Mouse (Mus musculus) left cerebral cortex, postnatal 36 days (tissue): ENCODE results near the gene Tnpo1. TPM values are rescaled to one million over a fixed set of nuclear protein-coding genes. Genes with fewer than 3 reads are reported as not detected.
A peak's percentile ranks its signal among the peaks of the same experiment; 100 is the strongest.
"Not testable (repeated sequence)": the region's sequence is repeated elsewhere in the genome, so short reads cannot be mapped to it uniquely, and the experiment has no call there.

Source experiments
- DNase-seq, 2 experiments: peaks; one replicate each; pipeline ENCODE4 v3.0.0; 2021 to 2022; ENCODE audit warnings: low spot score in 2 of 2, mixed read lengths in 1 of 2
- intact Hi-C: fragments of 180-260 bp; cut with DNase I; formaldehyde crosslinking; loops from one replicate; pipeline ENCODE4 v1.15.1; 2025
- total RNA-seq, 2 experiments: library from RNA; stranded (reverse); gene quantifications; 2 replicates each; pipeline ENCODE4 v1.2.3; 2021

The Tnpo1 gene
- total RNA-seq, 2 experiments from 2014 or later, result 52.6 to 68.2 TPM

GRCm38 (mm10) chr13:98834723-98835122 lies 91.5 kb downstream of the Tnpo1 start:
- no peak for DNase-seq
- intact Hi-C loops, result no loop called here

GRCm38 (mm10) chr13:98834199-98834598 lies 92.0 kb downstream of the Tnpo1 start:
- no peak for DNase-seq
- intact Hi-C loops, result no loop called here

- no peak for DNase-seq
- intact Hi-C loops, result no loop called here
Observed at GRCm38 (mm10) chr13:98832451-98833450, 93.4 kb downstream of the Tnpo1 start.

- DNase-seq, intact Hi-C loops: not testable (repeated sequence)
Observed at GRCm38 (mm10) chr13:98829026-98829425, 97.2 kb downstream of the Tnpo1 start.

- intact Hi-C loops, result no loop called here
Observed at GRCm38 (mm10) chr13:98825574-98825973, 100.6 kb downstream of the Tnpo1 start.

GRCm38 (mm10) chr13:98819094-98819493 lies 107.1 kb downstream of the Tnpo1 start:
- no peak for DNase-seq
- intact Hi-C loops, result loop anchor here (5.0 kb wide), 1 partner anchor 92 kb away; no protein-coding TSS in a partner anchor

More at GRCm38 (mm10) chr13:98825574-98825973, 100.6 kb downstream of the Tnpo1 start:
- peak in 1 of 2 experiments; percentile 17 for DNase-seq

GRCm38 (mm10) chr13:98818205-98818604 lies 108.0 kb downstream of the Tnpo1 start:
- intact Hi-C loops, result loop anchor here (5.0 kb wide), 1 partner anchor 91 kb away; no protein-coding TSS in a partner anchor
- DNase-seq, result no peak

GRCm38 (mm10) chr13:98817766-98818165 lies 108.4 kb downstream of the Tnpo1 start:
- intact Hi-C loops, result loop anchor here (5.0 kb wide), 1 partner anchor 90 kb away; no protein-coding TSS in a partner anchor
- no peak for DNase-seq

- intact Hi-C loops, result loop anchor here (5.0 kb wide), 1 partner anchor 90 kb away; no protein-coding TSS in a partner anchor
Observed at GRCm38 (mm10) chr13:98816981-98817660, 109.1 kb downstream of the Tnpo1 start.

GRCm38 (mm10) chr13:98816571-98816970 lies 109.6 kb downstream of the Tnpo1 start:
- intact Hi-C loops, result loop anchor here (5.0 kb wide), 1 partner anchor 89 kb away; no protein-coding TSS in a partner anchor
- no peak for DNase-seq

More at GRCm38 (mm10) chr13:98816981-98817660, 109.1 kb downstream of the Tnpo1 start:
- DNase-seq, result not testable (repeated sequence)

GRCm38 (mm10) chr13:98815147-98815785 lies 110.9 kb downstream of the Tnpo1 start, which contains the start of gene Fcho2:
Fcho2 (minus strand) TSS chr13:98815449.
- intact Hi-C loops, result loop anchor here (5.0 kb wide), 1 partner anchor 88 kb away; no protein-coding TSS in a partner anchor
- DNase-seq, result peak; percentile 96 to 98

GRCm38 (mm10) chr13:98814275-98815040 lies 111.7 kb downstream of the Tnpo1 start:
- intact Hi-C loops, result loop anchor here (5.0 kb wide), 1 partner anchor 87 kb away; no protein-coding TSS in a partner anchor
- DNase-seq, result peak; percentile 58 to 74

- DNase-seq, result no peak
- intact Hi-C loops, result no loop called here
Observed at GRCm38 (mm10) chr13:98813596-98814274, 112.4 kb downstream of the Tnpo1 start.

- DNase-seq, result no peak
- intact Hi-C loops, result no loop called here
Observed at GRCm38 (mm10) chr13:98813167-98813566, 113.0 kb downstream of the Tnpo1 start.

GRCm38 (mm10) chr13:98812285-98812684 lies 113.9 kb downstream of the Tnpo1 start:
- intact Hi-C loops, result no loop called here
- no peak for DNase-seq

- DNase-seq, result no peak
- intact Hi-C loops, result no loop called here
Observed at GRCm38 (mm10) chr13:98810143-98810542, 116.0 kb downstream of the Tnpo1 start.

- intact Hi-C loops, result no loop called here
- DNase-seq, result no peak
Observed at GRCm38 (mm10) chr13:98809087-98809486, 117.1 kb downstream of the Tnpo1 start.

- DNase-seq, result no peak
- intact Hi-C loops, result no loop called here
Observed at GRCm38 (mm10) chr13:98804480-98804879, 121.7 kb downstream of the Tnpo1 start.
